Mouse (Mus musculus) midbrain, embryonic 16.5 days (tissue): ENCODE measurements around the gene Oosp1. TPM values are rescaled to one million over a fixed set of nuclear protein-coding genes. Genes with fewer than 3 reads are reported as not detected.

ENCODE experiments used
- ATAC-seq: fragments of 200-750 bp; cut with Nextera tagmentation; 2 replicates; pipeline ENCODE4 v1.8.0; 2017; ENCODE audit warnings: moderate TSS enrichment
- H3K27ac ChIP-seq: fragments of 300-500 bp; sonication (generic); 2 replicates; pipeline ENCODE4 v1.5.1; 2014; ENCODE audit warnings: mild to moderate bottlenecking, low read length, mixed read lengths
- H3K27me3 ChIP-seq: fragments of 300-500 bp; sonication (generic); 2 replicates; pipeline ENCODE4 v1.6.1; 2014; ENCODE audit warnings: low read depth, low read length, mixed read lengths; ENCODE audit not compliant: control insufficient read depth, insufficient read depth
- H3K36me3 ChIP-seq: fragments of 300-500 bp; sonication (generic); 2 replicates; pipeline ENCODE4 v1.6.1; 2014; ENCODE audit warnings: mild to moderate bottlenecking, low read length, moderate library complexity, mixed read lengths; ENCODE audit not compliant: control insufficient read depth, insufficient read depth
- H3K4me1 ChIP-seq: fragments of 300-500 bp; sonication (generic); 2 replicates; pipeline ENCODE4 v1.6.1; 2014; ENCODE audit warnings: mild to moderate bottlenecking, low read length, mixed read lengths; ENCODE audit not compliant: control insufficient read depth, insufficient read depth
- H3K4me2 ChIP-seq: fragments of 300-500 bp; sonication (generic); 2 replicates; pipeline ENCODE4 v1.6.1; 2014; ENCODE audit warnings: mild to moderate bottlenecking, low read length, mixed read lengths
- H3K4me3 ChIP-seq: fragments of 300-500 bp; sonication (generic); 2 replicates; pipeline ENCODE4 v1.5.1; 2014; ENCODE audit warnings: low read depth, mild to moderate bottlenecking, low read length, moderate library complexity, mixed read lengths
- H3K9ac ChIP-seq: fragments of 300-500 bp; sonication (generic); 2 replicates; pipeline ENCODE4 v1.6.1; 2014; ENCODE audit warnings: low read depth, low read length, mixed read lengths
- H3K9me3 ChIP-seq: fragments of 300-500 bp; sonication (generic); replicated peaks from 2 replicates; pipeline ENCODE4 v1.6.1; 2014; ENCODE audit warnings: mild to moderate bottlenecking, low read length, mixed read lengths; ENCODE audit not compliant: control insufficient read depth, poor library complexity, severe bottlenecking
- WGBS: fragments of 180-500 bp; shearing (Covaris S2); extraction: QIAGEN DNeasy Blood & Tissue Kit; methylation state at CpG from one replicate; pipeline ENCODE4 v1.1.7; 2014; 5-methylcytosine and 5-hydroxymethylcytosine counted together
- polyA plus RNA-seq: library from polyadenylated mRNA; unstranded; fragments of >200 nt; fragmentation: Nextera tagmentation; extraction: Ambion mirVana; gene quantifications from 2 replicates; pipeline ENCODE4 v1.2.1, GENCODE M21; 2015

Gene Oosp1
- not detected in 2 replicates for polyA plus RNA-seq

DNA sequence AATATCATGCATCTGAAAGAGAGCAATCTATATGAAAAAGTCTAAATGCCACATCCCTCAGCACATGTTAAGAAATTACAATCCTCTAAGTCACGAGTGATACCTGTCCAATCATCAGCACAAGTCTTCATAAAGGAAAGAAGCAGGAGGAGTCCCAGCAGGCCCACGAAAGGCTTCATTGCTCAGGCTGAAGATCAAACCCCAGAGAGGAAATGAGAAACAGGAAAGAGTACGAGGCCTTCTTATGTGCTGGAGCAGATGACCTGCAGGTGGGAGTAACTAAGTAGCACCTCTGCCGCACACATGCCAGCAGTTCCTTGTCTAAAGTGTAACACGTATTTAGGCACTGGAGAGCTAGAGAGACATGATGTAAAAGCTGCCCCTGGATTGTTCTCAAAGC, at the start of gene Oosp1:
Gene Oosp1, minus strand, starts transcription at position 312 of the 400 bp plus-strand sequence.
- Histone ChIP-seq H3K4me3 (no peak within 1 kb of the TSS), H3K9me3 (no peaks in the 10 kb centered on the region), H3K4me2 (no peak within 1 kb of the TSS), H3K36me3 (no peaks in the 10 kb centered on the region), H3K4me1 (no peaks in the 10 kb centered on the region), H3K27ac (no peak within 1 kb of the TSS), H3K9ac (no peak within 1 kb of the TSS), H3K27me3 (no peaks in the 10 kb centered on the region)
- ATAC-seq, result no peak
- WGBS, result 69% methylated on average over 5 of the region's 5 CpGs

GRCm38 (mm10) chr19:11736455-11736854, 45.5 kb upstream of the Oosp1 start:
- Histone ChIP-seq H3K9ac (no peak overlapping the region), H3K4me3 (no peak overlapping the region), H3K36me3 (no peaks in the 10 kb centered on the region), H3K4me2 (no peak overlapping the region), H3K4me1 (no peaks in the 10 kb centered on the region), H3K9me3 (no peaks in the 10 kb centered on the region), H3K27me3 (no peaks in the 10 kb centered on the region), H3K27ac (no peak overlapping the region)
- 58% methylated on average over 1 of the region's 1 CpGs for WGBS
- no peak for ATAC-seq

DNA sequence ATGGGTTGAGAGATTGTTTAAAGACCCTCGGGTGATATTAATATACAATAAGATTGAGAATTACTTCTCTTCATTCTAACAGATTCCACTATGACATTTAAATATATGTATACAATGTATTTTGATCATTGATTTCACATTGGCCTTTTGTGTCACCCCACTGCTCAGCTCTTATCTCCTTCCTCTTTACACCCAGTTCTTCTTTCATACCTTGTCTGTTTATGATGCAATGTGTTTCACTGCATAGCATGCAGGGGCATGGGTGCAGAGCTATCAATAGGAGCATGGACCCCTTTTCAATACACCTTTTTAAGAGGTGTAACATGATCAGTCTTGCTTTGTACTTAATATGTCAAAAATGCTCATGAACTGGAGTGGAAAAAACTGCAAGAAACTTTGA, 39.3 kb upstream of the Oosp1 start:
- H3K4me2 ChIP-seq, result no peak overlapping the region
- H3K27me3 ChIP-seq, result no peaks in the 10 kb centered on the region
- H3K9ac ChIP-seq, result no peak overlapping the region
- no peak overlapping the region for H3K27ac ChIP-seq
- 83% methylated on average over 1 of the region's 1 CpGs for WGBS
- no peak for ATAC-seq
- no peaks in the 10 kb centered on the region for H3K36me3 ChIP-seq
- H3K4me3 ChIP-seq, result no peak overlapping the region
- H3K9me3 ChIP-seq, result no peaks in the 10 kb centered on the region
- no peaks in the 10 kb centered on the region for H3K4me1 ChIP-seq

DNA sequence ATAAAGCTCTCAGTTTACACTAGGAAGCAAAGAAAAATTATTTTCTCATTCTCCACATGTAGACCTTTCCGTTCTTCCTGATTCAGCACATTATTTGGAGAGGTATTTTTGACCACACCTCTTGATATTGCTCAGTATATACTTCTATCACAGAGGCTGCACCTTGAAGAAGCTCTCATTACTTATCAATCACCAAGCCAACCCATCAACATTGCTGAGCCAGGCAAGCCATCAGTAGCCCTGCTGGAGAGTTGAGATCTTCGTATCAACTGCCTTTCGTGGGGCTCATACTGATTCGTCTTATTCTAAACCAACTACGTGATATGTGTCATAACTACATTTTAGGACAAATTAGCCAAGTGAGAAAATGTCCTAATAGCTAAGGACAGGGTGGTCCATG, 36.4 kb upstream of the Oosp1 start:
- no peak overlapping the region for H3K4me3 ChIP-seq
- H3K9me3 ChIP-seq, result no peaks in the 10 kb centered on the region
- no peaks in the 10 kb centered on the region for H3K4me1 ChIP-seq
- no peaks in the 10 kb centered on the region for H3K27me3 ChIP-seq
- no peak overlapping the region for H3K4me2 ChIP-seq
- no peak overlapping the region for H3K9ac ChIP-seq
- no peak for ATAC-seq
- H3K27ac ChIP-seq, result no peak overlapping the region
- 96% methylated on average over 5 of the region's 5 CpGs for WGBS
- no peaks in the 10 kb centered on the region for H3K36me3 ChIP-seq

- H3K9ac ChIP-seq, result no peak overlapping the region
- no peaks in the 10 kb centered on the region for H3K36me3 ChIP-seq
- 88% methylated on average over 2 of the region's 2 CpGs for WGBS
- no peak overlapping the region for H3K4me3 ChIP-seq
- no peak overlapping the region for H3K4me2 ChIP-seq
- ATAC-seq, result no peak
- H3K27ac ChIP-seq, result no peak overlapping the region
- no peaks in the 10 kb centered on the region for H3K4me1 ChIP-seq
- no peaks in the 10 kb centered on the region for H3K27me3 ChIP-seq
- H3K9me3 ChIP-seq, result no peaks in the 10 kb centered on the region
Observed at GRCm38 (mm10) chr19:11725915-11726314, 35.0 kb upstream of the Oosp1 start.

DNA sequence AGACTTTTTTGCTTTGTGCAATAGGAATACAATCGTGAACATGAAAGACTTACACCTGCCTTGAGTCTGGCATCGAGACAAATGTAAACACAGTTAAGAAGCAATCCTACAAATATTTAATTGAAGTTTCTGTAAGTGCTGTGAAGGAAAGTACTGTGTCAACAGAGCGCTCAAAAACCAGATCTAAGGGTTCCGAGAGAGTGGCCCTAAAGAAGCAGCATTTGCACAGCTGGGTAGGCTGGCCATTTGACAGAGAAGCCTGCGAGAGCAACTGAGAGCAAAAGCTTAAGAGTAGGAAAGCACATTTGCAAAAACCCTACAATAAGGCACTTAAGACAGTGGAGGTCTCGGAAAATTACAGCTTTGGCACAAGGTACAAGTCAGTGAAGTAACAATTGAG, 33.3 kb upstream of the Oosp1 start:
- H3K36me3 ChIP-seq, result no peaks in the 10 kb centered on the region
- H3K9me3 ChIP-seq, result no peaks in the 10 kb centered on the region
- no peak overlapping the region for H3K9ac ChIP-seq
- no peaks in the 10 kb centered on the region for H3K27me3 ChIP-seq
- no peak overlapping the region for H3K4me3 ChIP-seq
- ATAC-seq, result no peak
- 84% methylated on average over 6 of the region's 6 CpGs for WGBS
- no peaks in the 10 kb centered on the region for H3K4me1 ChIP-seq
- no peak overlapping the region for H3K4me2 ChIP-seq
- H3K27ac ChIP-seq, result no peak overlapping the region

DNA sequence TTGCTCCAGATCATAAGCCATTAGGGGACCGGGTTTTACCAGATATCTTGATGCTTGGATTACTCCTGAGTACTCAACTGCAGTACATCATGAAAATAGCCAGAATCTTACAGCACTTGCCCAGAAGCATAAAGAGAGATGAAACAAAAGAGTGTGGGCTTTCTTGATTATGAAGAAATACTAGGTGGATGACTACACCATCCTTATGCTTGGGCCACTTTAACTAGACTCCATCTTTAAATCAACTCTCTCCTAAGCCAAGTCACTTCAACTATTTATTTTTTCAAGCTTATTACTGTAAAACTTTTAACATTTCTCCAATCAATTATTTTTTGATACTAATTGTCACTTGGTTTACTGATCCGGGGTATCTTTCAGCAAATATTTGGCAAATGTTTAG, 32.9 kb upstream of the Oosp1 start:
- ATAC-seq, result no peak
- Histone ChIP-seq H3K9ac (no peak overlapping the region), H3K9me3 (no peaks in the 10 kb centered on the region), H3K4me2 (no peak overlapping the region), H3K27me3 (no peaks in the 10 kb centered on the region), H3K4me3 (no peak overlapping the region), H3K36me3 (no peaks in the 10 kb centered on the region), H3K4me1 (no peaks in the 10 kb centered on the region), H3K27ac (no peak overlapping the region)
- WGBS, result 92% methylated on average over 2 of the region's 2 CpGs

GRCm38 (mm10) chr19:11720071-11720470, 29.1 kb upstream of the Oosp1 start:
- Histone ChIP-seq H3K27me3 (no peaks in the 10 kb centered on the region), H3K4me2 (no peak overlapping the region), H3K4me1 (no peaks in the 10 kb centered on the region), H3K36me3 (no peaks in the 10 kb centered on the region), H3K9ac (no peak overlapping the region), H3K9me3 (no peaks in the 10 kb centered on the region), H3K4me3 (no peak overlapping the region), H3K27ac (no peak overlapping the region)
- ATAC-seq, result no peak
- 95% methylated on average over 3 of the region's 3 CpGs for WGBS

GRCm38 (mm10) chr19:11712451-11712850, 21.5 kb upstream of the Oosp1 start:
- Histone ChIP-seq H3K27ac (no peak overlapping the region), H3K9me3 (no peaks in the 10 kb centered on the region), H3K4me2 (no peak overlapping the region), H3K4me3 (no peak overlapping the region), H3K4me1 (no peaks in the 10 kb centered on the region), H3K27me3 (no peaks in the 10 kb centered on the region), H3K9ac (no peak overlapping the region), H3K36me3 (no peaks in the 10 kb centered on the region)
- ATAC-seq, result no peak
- WGBS, result 90% methylated on average over 4 of the region's 4 CpGs

DNA sequence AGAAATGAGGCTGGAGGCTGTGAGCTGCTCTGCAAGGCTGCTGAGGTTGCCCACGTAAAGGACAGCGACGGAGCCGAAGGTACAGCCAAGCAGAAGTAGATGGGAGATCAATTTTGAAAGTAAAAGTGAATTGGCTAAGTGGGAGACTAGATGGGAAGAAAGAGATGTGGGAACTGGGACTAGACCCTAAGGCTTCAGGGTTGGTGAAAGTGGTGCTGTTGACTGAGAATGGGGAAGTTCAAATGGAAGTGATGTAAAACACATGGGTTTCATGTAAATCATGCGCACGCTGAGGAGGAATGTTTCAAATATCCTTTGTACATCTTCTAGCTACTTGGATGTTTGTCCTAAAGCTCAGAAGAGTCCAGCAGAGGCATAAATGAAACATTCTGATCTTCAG, 7.4 kb upstream of the Oosp1 start:
- H3K27me3 ChIP-seq, result no peaks in the 10 kb centered on the region
- no peak overlapping the region for H3K4me3 ChIP-seq
- no peaks in the 10 kb centered on the region for H3K36me3 ChIP-seq
- H3K9me3 ChIP-seq, result no peaks in the 10 kb centered on the region
- H3K9ac ChIP-seq, result no peak overlapping the region
- H3K4me1 ChIP-seq, result no peaks in the 10 kb centered on the region
- WGBS, result 98% methylated on average over 6 of the region's 6 CpGs
- H3K4me2 ChIP-seq, result no peak overlapping the region
- no peak for ATAC-seq
- no peak overlapping the region for H3K27ac ChIP-seq
